Mouse (Mus musculus) kidney, adult 2 months (tissue): ENCODE measurements around the gene Hspbap1.

Source experiments
- CTCF ChIP-seq: fragments of 200-500 bp; conservative IDR thresholded peaks from 2 replicates; pipeline ENCODE4 v1.5.1; 2011; ENCODE audit warnings: low read depth, mild to moderate bottlenecking, control low read depth, low read length, moderate library complexity, mixed read lengths; ENCODE audit not compliant: insufficient read depth, insufficient read length
- POLR2A ChIP-seq: fragments of 200-500 bp; IDR thresholded peaks from one replicate; pipeline ENCODE4 v1.6.1; 2011; ENCODE audit warnings: low read depth, low read length, control low read depth

GRCm38 (mm10) chr16:35739548-35739947, 30.6 kb upstream of the Hspbap1 start:
- no peak for TF ChIP-seq CTCF
- no peak for TF ChIP-seq POLR2A
